Mouse (Mus musculus) limb, embryonic 14.5 days (tissue): ENCODE data around the gene Slc18b1. TPM values are rescaled to one million over a fixed set of nuclear protein-coding genes. Genes with fewer than 3 reads are reported as not detected.
"Not testable (repeated sequence)": the region's sequence is repeated elsewhere in the genome, so short reads cannot be mapped to it uniquely, and the experiment has no call there.

Experiments used
- ATAC-seq: fragments of 200-750 bp; cut with Nextera tagmentation; 2 replicates; pipeline ENCODE4 v1.8.0; 2017; ENCODE audit warnings: low read depth, moderate number of reproducible peaks, moderate TSS enrichment; ENCODE audit not compliant: low FRiP score
- DNase-seq: peaks from one replicate; pipeline ENCODE4 v3.0.0-alpha.2; 2015; ENCODE audit warnings: low spot score
- H3K27ac ChIP-seq: fragments of 300-500 bp; sonication (generic); replicated peaks from 2 replicates; pipeline ENCODE4 v1.5.1; 2014; ENCODE audit warnings: low read depth, mild to moderate bottlenecking, low read length, moderate library complexity, mixed read lengths
- H3K27me3 ChIP-seq: fragments of 300-500 bp; sonication (generic); 2 replicates; pipeline ENCODE4 v1.6.1; 2014; ENCODE audit warnings: low read length, mixed read lengths; ENCODE audit not compliant: control insufficient read depth, insufficient read depth
- H3K36me3 ChIP-seq: fragments of 300-500 bp; sonication (generic); 2 replicates; pipeline ENCODE4 v1.6.1; 2014; ENCODE audit warnings: mild to moderate bottlenecking, low read length, moderate library complexity, mixed read lengths; ENCODE audit not compliant: control insufficient read depth, insufficient read depth
- H3K4me1 ChIP-seq: fragments of 300-500 bp; sonication (generic); 2 replicates; pipeline ENCODE4 v1.6.1; 2014; ENCODE audit warnings: antibody characterized with exemption, low read length, mixed read lengths; ENCODE audit not compliant: control insufficient read depth, insufficient read depth
- H3K4me2 ChIP-seq: fragments of 300-500 bp; sonication (generic); replicated peaks from 2 replicates; pipeline ENCODE4 v1.6.1; 2014; ENCODE audit warnings: low read depth, mild to moderate bottlenecking, low read length, moderate library complexity; ENCODE audit not compliant: severe bottlenecking
- H3K4me3 ChIP-seq: fragments of 300-500 bp; sonication (generic); replicated peaks from 2 replicates; pipeline ENCODE4 v1.5.1; 2014; ENCODE audit warnings: low read length
- H3K9ac ChIP-seq: fragments of 300-500 bp; sonication (generic); 2 replicates; pipeline ENCODE4 v1.6.1; 2014; ENCODE audit warnings: mild to moderate bottlenecking, low read depth, low read length, moderate library complexity; ENCODE audit not compliant: severe bottlenecking
- H3K9me3 ChIP-seq: fragments of 300-500 bp; sonication (generic); 2 replicates; pipeline ENCODE4 v1.6.1; 2016; ENCODE audit warnings: low read length; ENCODE audit not compliant: control insufficient read depth
- POLR2A ChIP-seq: fragments of 200-500 bp; IDR thresholded peaks from 2 replicates; pipeline ENCODE4 v1.8.0; 2012; ENCODE audit warnings: inconsistent platforms, mild to moderate bottlenecking, moderate library complexity, borderline replicate concordance; ENCODE audit not compliant: insufficient read depth, insufficient read length; ENCODE audit errors: extremely low read depth
- WGBS: fragments of 180-500 bp; shearing (Covaris S2); extraction: QIAGEN DNeasy Blood & Tissue Kit; methylation state at CpG from one replicate; pipeline ENCODE4 v1.1.7; 2014; 5-methylcytosine and 5-hydroxymethylcytosine counted together
- polyA plus RNA-seq, 2 experiments: library from polyadenylated mRNA; depleted of rRNA in 1 of 2; stranded (reverse) in 1 of 2; unstranded in 1 of 2; fragments of >200 nt; fragmentation: Nextera tagmentation in 1 of 2; extraction: Ambion mirVana in 1 of 2; gene quantifications; 2 replicates each; pipeline versions ENCODE4 v1.2.1 to v1.2.3; 2012 to 2014

Slc18b1 gene
- polyA plus RNA-seq, 2 experiments, result 16.1 to 23.8 TPM

GRCm38 (mm10) chr10:23781760-23782735 is 14.7 kb upstream of the Slc18b1 start:
- ATAC-seq, result no peak
- H3K9ac ChIP-seq, result no peak overlapping the region
- H3K27me3 ChIP-seq, result no peaks in the 10 kb centered on the region
- H3K9me3 ChIP-seq, result no peaks in the 10 kb centered on the region
- DNase-seq, result no peak
- H3K36me3 ChIP-seq, result peaks cover 55% of the 10 kb centered on the region
- no peak for TF ChIP-seq POLR2A
- WGBS, result 81% methylated on average over 11 of the region's 11 CpGs
- no peak overlapping the region for H3K27ac ChIP-seq
- peaks cover 9% of the 10 kb centered on the region; the same call in 1 of the 2 replicates for H3K4me1 ChIP-seq
- no peak overlapping the region for H3K4me2 ChIP-seq
- no peak overlapping the region for H3K4me3 ChIP-seq

- Histone ChIP-seq H3K27me3 (no peaks in the 10 kb centered on the region), H3K4me2 (no peak overlapping the region), H3K27ac (no peak overlapping the region), H3K4me1 (peaks cover 9% of the 10 kb centered on the region; the same call in 1 of the 2 replicates), H3K36me3 (peaks cover 55% of the 10 kb centered on the region), H3K9ac (no peak overlapping the region), H3K9me3 (no peaks in the 10 kb centered on the region), H3K4me3 (no peak overlapping the region)
- WGBS, result 40% methylated on average over 2 of the region's 2 CpGs
- no peak for DNase-seq
- ATAC-seq, result no peak
- TF ChIP-seq POLR2A, result no peak
These were observed 13.8 kb upstream of the Slc18b1 start for GRCm38 (mm10) chr10:23782855-23783492.

- Histone ChIP-seq H3K9ac (no peak overlapping the region), H3K27me3 (no peaks in the 10 kb centered on the region), H3K4me1 (peaks cover 12% of the 10 kb centered on the region; the same call in 1 of the 2 replicates), H3K4me3 (no peak overlapping the region), H3K36me3 (peaks cover 55% of the 10 kb centered on the region), H3K4me2 (no peak overlapping the region), H3K27ac (no peak overlapping the region), H3K9me3 (no peaks in the 10 kb centered on the region)
- WGBS, result 31% methylated on average over 2 of the region's 2 CpGs
- DNase-seq (no peak), ATAC-seq (no peak)
- no peak for TF ChIP-seq POLR2A
These were observed 13.3 kb upstream of the Slc18b1 start for GRCm38 (mm10) chr10:23783493-23783884.

GRCm38 (mm10) chr10:23784121-23784520 is 12.7 kb upstream of the Slc18b1 start:
- no peak overlapping the region for H3K4me2 ChIP-seq
- peaks cover 53% of the 10 kb centered on the region for H3K36me3 ChIP-seq
- no peak overlapping the region for H3K4me3 ChIP-seq
- H3K27me3 ChIP-seq, result no peaks in the 10 kb centered on the region
- H3K9me3 ChIP-seq, result no peaks in the 10 kb centered on the region
- no peak overlapping the region for H3K27ac ChIP-seq
- no peak for TF ChIP-seq POLR2A
- peaks cover 16% of the 10 kb centered on the region; the same call in 1 of the 2 replicates for H3K4me1 ChIP-seq
- ATAC-seq, result no peak
- H3K9ac ChIP-seq, result no peak overlapping the region
- no peak for DNase-seq
- 46% methylated on average over 2 of the region's 2 CpGs for WGBS

- 42% methylated on average over 7 of the region's 7 CpGs for WGBS
- not testable (repeated sequence) for ATAC-seq, H3K9me3 ChIP-seq, DNase-seq, H3K27me3 ChIP-seq, H3K27ac ChIP-seq
- Histone ChIP-seq H3K4me3 (peak overlapping the region; percentile 88), H3K9ac (peak overlapping the region; percentile 94), H3K36me3 (peaks cover 48% of the 10 kb centered on the region), H3K4me1 (peaks cover 16% of the 10 kb centered on the region; the same call in 1 of the 2 replicates), H3K4me2 (peak overlapping the region; percentile 93)
These were observed 11.2 kb upstream of the Slc18b1 start for GRCm38 (mm10) chr10:23785599-23785998.
